Mouse (Mus musculus) ES-E14 (cell line): ENCODE measurements at regions not wholly inside any gene's neighbourhood (a gene's known extent, or its start where the extent isn't known, plus 50 kb on each side); places are given as distances from the start of the nearest gene placed in this dataset.

Experiments
- HCFC1 ChIP-seq: IDR thresholded peaks from 2 replicates; pipeline ENCODE4 v1.6.1; 2012; ENCODE audit warnings: low read length, inconsistent platforms, borderline replicate concordance; ENCODE audit not compliant: insufficient read depth
- MAFK ChIP-seq: IDR thresholded peaks from 2 replicates; pipeline ENCODE4 v1.6.1; 2014; ENCODE audit warnings: mild to moderate bottlenecking, low read depth, low read length, inconsistent platforms; ENCODE audit not compliant: insufficient read depth
- ZC3H11A ChIP-seq: IDR thresholded peaks from 2 replicates; pipeline ENCODE4 v1.6.1; 2012; ENCODE audit warnings: low read depth, mild to moderate bottlenecking, inconsistent platforms, low read length, borderline replicate concordance
- ZNF384 ChIP-seq: IDR thresholded peaks from 2 replicates; pipeline ENCODE4 v1.6.1; 2012; ENCODE audit warnings: low read depth, low read length, inconsistent platforms

- no peak for TF ChIP-seq ZNF384
- no peak for TF ChIP-seq HCFC1
- no peak for TF ChIP-seq ZC3H11A
- no peak for TF ChIP-seq MAFK
Measured at GRCm38 (mm10) chr6:143614431-143614987, 447.5 kb downstream of the Etnk1 start.
